Mouse (Mus musculus): ENCODE measurements at regions not wholly inside any gene's neighbourhood (a gene's known extent, or its start where the extent isn't known, plus 50 kb on each side); places are given as distances from the start of the nearest gene placed in this dataset.

DNA sequence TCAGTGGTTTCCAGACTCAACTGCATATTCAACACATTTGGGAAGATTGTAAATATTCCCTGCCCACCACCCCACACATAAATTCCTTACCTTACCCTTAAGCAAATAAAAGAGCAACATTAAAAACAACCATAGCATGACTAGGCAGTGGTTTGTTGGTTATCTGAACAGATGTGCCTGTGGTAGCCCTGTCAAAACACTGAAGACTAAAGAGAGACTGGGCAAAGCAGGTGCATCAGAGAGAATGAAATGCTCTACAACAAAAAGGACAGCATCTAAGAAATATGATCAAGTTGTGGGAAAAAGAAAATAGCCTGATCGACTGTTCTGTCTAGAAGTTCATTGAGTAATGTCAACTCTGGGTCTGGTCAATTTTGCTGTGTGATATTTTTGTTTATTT lies 114.6 kb downstream of the Nuf2 start:
- intact Hi-C loops (cut with DNase I), result no loop called here
- 81% methylated on average over 1 of the region's 1 CpGs for WGBS

DNA sequence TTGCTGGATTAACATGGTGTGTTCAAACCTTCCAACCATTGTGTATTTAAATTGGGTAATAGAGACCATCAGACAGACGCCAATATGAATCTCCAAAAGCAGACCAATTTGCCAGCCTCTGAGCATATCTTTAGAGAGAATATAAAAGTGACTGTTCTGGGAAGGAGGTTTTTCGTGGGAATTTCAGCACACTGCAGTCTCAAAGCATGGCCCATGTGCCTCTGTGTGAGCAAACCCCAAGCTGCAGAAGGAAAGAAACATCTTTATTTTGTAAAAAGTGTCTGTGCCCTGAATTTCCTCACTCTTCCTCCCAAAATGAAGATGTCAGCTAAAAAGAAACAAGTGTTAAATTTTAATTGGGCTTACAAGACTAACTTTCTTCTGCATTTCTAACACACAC lies 123.1 kb downstream of the Nuf2 start:
- H3K4me3 ChIP-seq, result no peak overlapping the region
- intact Hi-C loops (cut with DNase I), result no loop called here
- no peaks in the 10 kb centered on the region for H3K79me2 ChIP-seq (replicated peaks; ENCODE audit: control insufficient read depth, insufficient read depth, low read length)
- 69% methylated on average over 2 of the region's 2 CpGs for WGBS
- H3K4me1 ChIP-seq (ENCODE audit: control insufficient read depth, insufficient read depth, low read length), result no peaks in the 10 kb centered on the region
- TF ChIP-seq CTCF (IDR thresholded peaks at IDR 0.05), result no peak
- no peak for TF ChIP-seq POLR2A (IDR thresholded peaks at IDR 0.05; ENCODE audit: insufficient read depth, low read depth, low read length)
- TF ChIP-seq EP300 (IDR thresholded peaks at IDR 0.05; ENCODE audit: insufficient read depth, low read depth, low read length), result no peak
- H3K27me3 ChIP-seq (ENCODE audit: control insufficient read depth, insufficient read depth, low read length), result no peaks in the 10 kb centered on the region
- no peak overlapping the region for H3K9ac ChIP-seq (ENCODE audit: low read depth, low read length)
- no peak for DNase-seq
- no peaks in the 10 kb centered on the region for H3K36me3 ChIP-seq (ENCODE audit: control insufficient read depth, insufficient read depth, low read length)
- no peak overlapping the region for H3K27ac ChIP-seq

More for the DNA sequence above, 114.6 kb downstream of the Nuf2 start:
- Histone ChIP-seq H3K36me3 (ENCODE audit: control insufficient read depth, insufficient read depth, low read length) (no peaks in the 10 kb centered on the region), H3K4me1 (ENCODE audit: control insufficient read depth, insufficient read depth, low read length) (no peaks in the 10 kb centered on the region), H3K27ac (no peak overlapping the region), H3K27me3 (ENCODE audit: control insufficient read depth, insufficient read depth, low read length) (no peaks in the 10 kb centered on the region), H3K79me2 (replicated peaks; ENCODE audit: control insufficient read depth, insufficient read depth, low read length) (no peaks in the 10 kb centered on the region), H3K9ac (ENCODE audit: low read depth, low read length) (no peak overlapping the region), H3K4me3 (no peak overlapping the region)
- TF ChIP-seq EP300 (IDR thresholded peaks at IDR 0.05; ENCODE audit: insufficient read depth, low read depth, low read length), result no peak
- no peak for TF ChIP-seq POLR2A (IDR thresholded peaks at IDR 0.05; ENCODE audit: insufficient read depth, low read depth, low read length)
- TF ChIP-seq CTCF (IDR thresholded peaks at IDR 0.05), result no peak
- DNase-seq, result no peak

DNA sequence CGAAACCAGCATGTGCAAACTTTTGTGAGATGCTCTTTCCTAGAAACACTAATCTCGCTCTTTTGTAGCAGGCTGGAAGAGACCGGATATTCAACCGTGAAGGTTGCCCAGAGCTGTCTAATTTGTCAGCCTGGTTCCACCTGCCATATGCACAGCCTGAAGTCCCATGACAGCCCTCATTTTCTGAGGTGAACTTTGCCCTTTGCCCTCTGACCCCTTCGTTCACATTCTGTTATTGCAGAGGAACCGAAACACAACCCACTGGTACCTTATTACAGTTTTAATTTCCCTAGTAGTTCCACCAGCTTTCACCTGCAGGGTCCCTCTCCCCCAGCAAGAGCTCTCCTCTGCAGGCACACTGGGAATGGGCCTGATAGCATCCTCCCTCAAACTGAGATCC lies 130.4 kb downstream of the Nuf2 start:
- no peaks in the 10 kb centered on the region for H3K36me3 ChIP-seq (ENCODE audit: control insufficient read depth, insufficient read depth, low read length)
- no peak overlapping the region for H3K4me3 ChIP-seq
- no peak for TF ChIP-seq EP300 (IDR thresholded peaks at IDR 0.05; ENCODE audit: insufficient read depth, low read depth, low read length)
- TF ChIP-seq CTCF (IDR thresholded peaks at IDR 0.05), result no peak
- no peak for TF ChIP-seq POLR2A (IDR thresholded peaks at IDR 0.05; ENCODE audit: insufficient read depth, low read depth, low read length)
- no peak for DNase-seq
- WGBS, result 88% methylated on average over 6 of the region's 6 CpGs
- no peaks in the 10 kb centered on the region for H3K79me2 ChIP-seq (replicated peaks; ENCODE audit: control insufficient read depth, insufficient read depth, low read length)
- H3K27ac ChIP-seq, result no peak overlapping the region
- no peak overlapping the region for H3K9ac ChIP-seq (ENCODE audit: low read depth, low read length)
- H3K4me1 ChIP-seq (ENCODE audit: control insufficient read depth, insufficient read depth, low read length), result no peaks in the 10 kb centered on the region; the same call in none of the 2 replicates
- H3K27me3 ChIP-seq (ENCODE audit: control insufficient read depth, insufficient read depth, low read length), result no peaks in the 10 kb centered on the region
- intact Hi-C loops (cut with DNase I), result no loop called here

DNA sequence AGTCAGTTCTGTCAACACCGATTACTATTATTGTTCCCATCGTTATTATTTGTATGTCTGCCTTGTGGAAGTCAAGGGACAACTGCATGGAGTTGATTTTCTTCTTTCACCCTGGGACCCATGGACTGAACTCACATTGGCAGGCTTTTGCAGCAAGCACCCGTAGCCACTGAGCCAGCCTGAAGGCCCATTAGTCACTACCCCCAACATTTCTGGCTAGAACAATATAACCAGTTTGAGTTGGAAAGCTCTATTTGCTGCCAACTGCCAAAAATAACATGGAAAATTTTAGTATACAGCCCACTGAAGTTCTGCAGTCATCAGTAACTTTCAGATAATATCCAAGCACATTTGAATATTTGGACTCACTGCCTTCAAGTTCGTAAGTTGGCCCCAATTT lies 133.9 kb downstream of the Nuf2 start:
- no peaks in the 10 kb centered on the region for H3K36me3 ChIP-seq (ENCODE audit: control insufficient read depth, insufficient read depth, low read length)
- no peak overlapping the region for H3K27ac ChIP-seq
- H3K9ac ChIP-seq (ENCODE audit: low read depth, low read length), result no peak overlapping the region
- DNase-seq, result no peak
- H3K4me3 ChIP-seq, result no peak overlapping the region
- whole genome bisulfite sequencing, result 59% methylated on average over 4 of the region's 4 CpGs
- TF ChIP-seq EP300 (IDR thresholded peaks at IDR 0.05; ENCODE audit: insufficient read depth, low read depth, low read length) (no peak), CTCF (IDR thresholded peaks at IDR 0.05) (no peak), POLR2A (IDR thresholded peaks at IDR 0.05; ENCODE audit: insufficient read depth, low read depth, low read length) (no peak)
- intact Hi-C loops (cut with DNase I), result no loop called here
- H3K79me2 ChIP-seq (replicated peaks; ENCODE audit: control insufficient read depth, insufficient read depth, low read length), result no peaks in the 10 kb centered on the region
- H3K4me1 ChIP-seq (ENCODE audit: control insufficient read depth, insufficient read depth, low read length), result no peaks in the 10 kb centered on the region; the same call in none of the 2 replicates
- no peaks in the 10 kb centered on the region for H3K27me3 ChIP-seq (ENCODE audit: control insufficient read depth, insufficient read depth, low read length)

DNA sequence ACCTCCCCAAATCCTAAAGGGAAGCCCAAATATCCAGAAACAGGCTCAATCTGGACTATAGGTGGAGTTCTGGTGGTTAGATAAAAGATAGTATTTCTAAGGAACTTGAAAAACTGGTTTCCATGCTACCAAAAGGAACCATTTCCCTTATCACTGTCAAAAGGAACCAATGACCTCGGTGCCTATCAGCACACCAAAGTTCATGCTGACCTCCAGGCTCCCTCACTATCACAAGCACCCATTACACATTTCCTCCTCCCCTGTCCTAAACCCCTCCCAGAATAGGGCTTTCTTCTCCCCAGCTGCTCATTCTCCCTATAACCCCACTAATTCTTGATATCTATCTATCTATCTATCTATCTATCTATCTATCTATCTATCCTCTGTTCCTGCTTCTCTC lies 144.2 kb downstream of the Nuf2 start:
- no peaks in the 10 kb centered on the region for H3K36me3 ChIP-seq (ENCODE audit: control insufficient read depth, insufficient read depth, low read length)
- H3K4me3 ChIP-seq, result no peak overlapping the region
- no peak for TF ChIP-seq POLR2A (IDR thresholded peaks at IDR 0.05; ENCODE audit: insufficient read depth, low read depth, low read length)
- TF ChIP-seq CTCF (IDR thresholded peaks at IDR 0.05), result no peak
- no peak for TF ChIP-seq EP300 (IDR thresholded peaks at IDR 0.05; ENCODE audit: insufficient read depth, low read depth, low read length)
- H3K27me3 ChIP-seq (ENCODE audit: control insufficient read depth, insufficient read depth, low read length), result no peaks in the 10 kb centered on the region
- no peak for DNase-seq
- WGBS, result 25% methylated on average over 1 of the region's 1 CpGs
- no peak overlapping the region for H3K9ac ChIP-seq (ENCODE audit: low read depth, low read length)
- H3K27ac ChIP-seq, result no peak overlapping the region
- no peaks in the 10 kb centered on the region for H3K79me2 ChIP-seq (replicated peaks; ENCODE audit: control insufficient read depth, insufficient read depth, low read length)
- peaks cover 2% of the 10 kb centered on the region; the same call in 1 of the 2 replicates for H3K4me1 ChIP-seq (ENCODE audit: control insufficient read depth, insufficient read depth, low read length)
- intact Hi-C loops (cut with DNase I), result no loop called here

DNA sequence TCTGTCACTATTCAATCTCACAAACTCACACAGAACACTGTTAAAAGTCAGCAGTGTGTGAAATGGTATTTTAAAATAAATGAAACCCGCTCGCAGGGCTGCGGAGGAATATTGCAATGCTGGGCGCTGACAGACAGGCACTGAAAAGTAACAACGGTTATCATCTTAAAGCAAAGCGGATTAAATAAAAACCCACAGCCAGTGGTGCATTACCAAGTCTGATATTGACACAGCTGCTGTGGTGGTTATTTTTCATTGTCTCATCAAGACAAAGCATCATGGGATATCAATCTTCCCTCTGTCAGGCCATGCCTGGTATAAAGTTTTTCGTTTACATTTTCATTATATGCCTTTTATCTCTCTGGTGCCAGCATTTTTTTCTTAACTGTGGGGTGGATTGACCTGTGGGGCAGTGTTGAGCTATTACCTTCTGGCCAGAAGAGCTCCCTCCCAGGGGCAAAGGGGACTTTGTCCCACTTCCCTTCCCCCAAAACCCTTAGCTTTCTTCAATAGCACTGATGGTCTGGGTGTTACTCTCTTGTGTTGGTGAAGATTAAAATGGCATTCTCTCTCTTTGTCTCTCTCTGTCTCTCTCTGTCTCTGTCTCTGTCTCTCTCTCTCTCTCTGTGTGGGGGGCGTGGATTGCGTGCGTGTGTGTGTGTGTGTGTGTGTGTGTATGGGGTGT lies 145.4 kb downstream of the Nuf2 start:
- Histone ChIP-seq H3K36me3 (ENCODE audit: control insufficient read depth, insufficient read depth, low read length) (no peaks in the 10 kb centered on the region), H3K4me3 (no peak overlapping the region), H3K79me2 (replicated peaks; ENCODE audit: control insufficient read depth, insufficient read depth, low read length) (no peaks in the 10 kb centered on the region), H3K4me1 (ENCODE audit: control insufficient read depth, insufficient read depth, low read length) (peaks cover 2% of the 10 kb centered on the region; the same call in 1 of the 2 replicates), H3K9ac (ENCODE audit: low read depth, low read length) (no peak overlapping the region), H3K27ac (no peak overlapping the region), H3K27me3 (ENCODE audit: control insufficient read depth, insufficient read depth, low read length) (no peaks in the 10 kb centered on the region)
- TF ChIP-seq POLR2A (IDR thresholded peaks at IDR 0.05; ENCODE audit: insufficient read depth, low read depth, low read length), result no peak
- no peak for TF ChIP-seq EP300 (IDR thresholded peaks at IDR 0.05; ENCODE audit: insufficient read depth, low read depth, low read length)
- no peak for TF ChIP-seq CTCF (IDR thresholded peaks at IDR 0.05)
- intact Hi-C loops (cut with DNase I), result no loop called here
- no peak for DNase-seq
- WGBS, result 83% methylated on average over 10 of the region's 10 CpGs
